Mouse (Mus musculus): Measurements from ENCODE around the gene Vmn1r1.

GRCm38 (mm10) chr1:182110708-182111385, 53.4 kb downstream of the Vmn1r1 start:
- TF ChIP-seq CTCF (IDR thresholded peaks at IDR 0.05; ENCODE audit: borderline replicate concordance, insufficient read depth, low read length), result no peak
- no peak for TF ChIP-seq POLR2A (IDR thresholded peaks at IDR 0.05; ENCODE audit: low read depth, low read length)

Data from embryonic fibroblast, embryonic 13.5 days (primary cell).